ENCODE assay signal across 7 mouse cellular contexts in genomic region chr17:8283526-8284253, GRCm38 (mm10). TPM values are rescaled to one million over a fixed set of nuclear protein-coding genes. Genes with fewer than 3 reads are reported as not detected.
DNase-seq lines count a peak whose midpoint lies in the region; ATAC-seq lines count a peak whose summit lies in the region.

No protein-coding gene starts in this region.

- H3K4me2 ChIP-seq in limb, embryonic 11.5 days (ENCODE audit: low read depth, severe bottlenecking) = peak overlapping the region; percentile 98
- H3K4me2 ChIP-seq in midbrain, embryonic 14.5 days (ENCODE audit: low read length) = peak overlapping the region; percentile 98

- H3K4me3 ChIP-seq in embryonic facial prominence, embryonic 10.5 days = peak overlapping the region; percentile 71
- peak overlapping the region; percentile 72 for H3K4me3 ChIP-seq in limb, embryonic 11.5 days (ENCODE audit: low read depth, low read length)
- H3K4me3 ChIP-seq in midbrain, embryonic 14.5 days (replicated peaks; ENCODE audit: low read depth, low read length) = peak overlapping the region; percentile 78

- H3K9ac ChIP-seq in limb, embryonic 11.5 days (ENCODE audit: low read length) = peak overlapping the region; percentile 67
- peak overlapping the region; percentile 77 for H3K9ac ChIP-seq in midbrain, embryonic 14.5 days (replicated peaks; ENCODE audit: low read length)

- H3K4me1 ChIP-seq in embryonic facial prominence, embryonic 10.5 days = peaks cover 21% of the 10 kb centered on the region
- H3K4me1 ChIP-seq in limb, embryonic 11.5 days (ENCODE audit: control insufficient read depth, insufficient read depth, low read length) = 0 out of 2 replicates have a peak, but pooled peaks cover 2% of the 10 kb centered on the region
- peaks cover 16% of the 10 kb centered on the region for H3K4me1 ChIP-seq in midbrain, embryonic 14.5 days (ENCODE audit: control insufficient read depth, insufficient read depth, low read length)

- H3K9me3 ChIP-seq in embryonic facial prominence, embryonic 10.5 days = no peaks in the 10 kb centered on the region
- no peaks in the 10 kb centered on the region for H3K9me3 ChIP-seq in limb, embryonic 11.5 days (ENCODE audit: control insufficient read depth, low read length)
- H3K9me3 ChIP-seq in midbrain, embryonic 14.5 days (ENCODE audit: control insufficient read depth, low read length) = no peaks in the 10 kb centered on the region

- H3K27me3 ChIP-seq in embryonic facial prominence, embryonic 10.5 days (replicated peaks; ENCODE audit: low read depth, poor library complexity, severe bottlenecking) = peaks cover 34% of the 10 kb centered on the region
- H3K27me3 ChIP-seq in limb, embryonic 11.5 days (ENCODE audit: control insufficient read depth, insufficient read depth, low read length) = no peaks in the 10 kb centered on the region
- H3K27me3 ChIP-seq in midbrain, embryonic 14.5 days (ENCODE audit: control insufficient read depth, insufficient read depth, low read length) = no peaks in the 10 kb centered on the region

- peak; percentile 98 for DNase-seq in adrenal gland, postnatal 10 days
- DNase-seq in embryonic facial prominence, embryonic 10.5 days (ENCODE audit: low spot score) = peak; percentile 96
- DNase-seq in heart, adult 11 months = peak; percentile 100
- peak; percentile 96 for DNase-seq in kidney, adult 18-20 months
- peak; percentile 94 for DNase-seq in limb, embryonic 11.5 days (ENCODE audit: low spot score)
- DNase-seq in midbrain, embryonic 14.5 days = peak; percentile 98
- DNase-seq in spleen, adult 18-20 months = peak; percentile 90 to 92

- H3K27ac ChIP-seq in embryonic facial prominence, embryonic 10.5 days (replicated peaks) = peak overlapping the region; percentile 91
- H3K27ac ChIP-seq in limb, embryonic 11.5 days (replicated peaks; ENCODE audit: low read depth, low read length) = peak overlapping the region; percentile 79
- H3K27ac ChIP-seq in midbrain, embryonic 14.5 days (replicated peaks; ENCODE audit: low read depth, low read length) = peak overlapping the region; percentile 90

- WGBS in embryonic facial prominence, embryonic 10.5 days = under 1% methylated on average over 77 of the region's 77 CpGs
- 1% methylated on average over 76 of the region's 77 CpGs for WGBS in limb, embryonic 11.5 days
- WGBS in midbrain, embryonic 14.5 days = under 1% methylated on average over 77 of the region's 77 CpGs

- no peaks in the 10 kb centered on the region for H3K36me3 ChIP-seq in embryonic facial prominence, embryonic 10.5 days (replicated peaks)
- H3K36me3 ChIP-seq in limb, embryonic 11.5 days (ENCODE audit: control insufficient read depth, insufficient read depth, low read length) = no peaks in the 10 kb centered on the region
- H3K36me3 ChIP-seq in midbrain, embryonic 14.5 days (ENCODE audit: control insufficient read depth, insufficient read depth, low read length) = no peaks in the 10 kb centered on the region

- peak; percentile 95 for ATAC-seq in limb, embryonic 11.5 days (ENCODE audit: insufficient number of reproducible peaks, low FRiP score, low TSS enrichment, low read depth)
- ATAC-seq in midbrain, embryonic 14.5 days (ENCODE audit: low FRiP score, low TSS enrichment) = peak; percentile 99

RNA-seq across cellular contexts. Expression of gene Mpc1, which starts 1.0 kb away (rescaled TPM):
- total RNA-seq in adrenal gland, postnatal 10 days (2021) = 100 to 1,000 TPM; 347 to 385 TPM
- polyA plus RNA-seq in embryonic facial prominence, embryonic 10.5 days (2016; fragmentation: Nextera tagmentation; extraction: Ambion mirVana) = 70.1 and 82.5 TPM in 2 replicates
- polyA plus RNA-seq in limb, embryonic 11.5 days (2014; fragmentation: Nextera tagmentation; extraction: Ambion mirVana) = 95.1 and 96.4 TPM in 2 replicates
- 282 and 326 TPM in 2 replicates for polyA plus RNA-seq in midbrain, embryonic 14.5 days (2014; fragmentation: Nextera tagmentation; extraction: Ambion mirVana)

RNA-seq across cellular contexts. Expression of gene Sft2d1, which starts 27.2 kb away (rescaled TPM):
- total RNA-seq in adrenal gland, postnatal 10 days (2021) = 10 to 100 TPM; 38.4 to 45.0 TPM
- 60.7 and 63.5 TPM in 2 replicates for polyA plus RNA-seq in embryonic facial prominence, embryonic 10.5 days (2016; fragmentation: Nextera tagmentation; extraction: Ambion mirVana)
- polyA plus RNA-seq in limb, embryonic 11.5 days (2014; fragmentation: Nextera tagmentation; extraction: Ambion mirVana) = 43.0 and 43.4 TPM in 2 replicates
- 177 and 204 TPM in 2 replicates for polyA plus RNA-seq in midbrain, embryonic 14.5 days (2014; fragmentation: Nextera tagmentation; extraction: Ambion mirVana)

RNA-seq across cellular contexts. Expression of gene Ccr6, which starts 47.8 kb away (rescaled TPM):
- under 1 TPM; 0.61 to 0.93 TPM for total RNA-seq in adrenal gland, postnatal 10 days (2021)
- polyA plus RNA-seq in embryonic facial prominence, embryonic 10.5 days (2016; fragmentation: Nextera tagmentation; extraction: Ambion mirVana) = not detected in 2 replicates
- not detected in 2 replicates for polyA plus RNA-seq in limb, embryonic 11.5 days (2014; fragmentation: Nextera tagmentation; extraction: Ambion mirVana)
- polyA plus RNA-seq in midbrain, embryonic 14.5 days (2014; fragmentation: Nextera tagmentation; extraction: Ambion mirVana) = not detected in 2 replicates

RNA-seq across cellular contexts. Expression of gene Prr18, which starts 53.6 kb away (rescaled TPM):
- under 1 TPM; 0.24 to 0.45 TPM for total RNA-seq in adrenal gland, postnatal 10 days (2021)
- 0.32 and 0.33 TPM in 2 replicates for polyA plus RNA-seq in embryonic facial prominence, embryonic 10.5 days (2016; fragmentation: Nextera tagmentation; extraction: Ambion mirVana)
- 0.20 and 0.45 TPM in 2 replicates for polyA plus RNA-seq in limb, embryonic 11.5 days (2014; fragmentation: Nextera tagmentation; extraction: Ambion mirVana)
- polyA plus RNA-seq in midbrain, embryonic 14.5 days (2014; fragmentation: Nextera tagmentation; extraction: Ambion mirVana) = 18.3 and 20.6 TPM in 2 replicates

Comparison
In these comparisons a context has a peak if more than half of its experiments do, and no peak if none do; other contexts are left out.
1. Peak in every context shown above with its lines: DNase-seq, ATAC-seq, H3K4me3 ChIP-seq and H3K27ac ChIP-seq.